Mouse (Mus musculus): ENCODE measurements around the gene Kansl1l. TPM values are rescaled to one million over a fixed set of nuclear protein-coding genes. Genes with fewer than 3 reads are reported as not detected.

Kansl1l gene
- polyA plus RNA-seq, 1 experiment, result 3.6 TPM

GRCm38 (mm10) chr1:66821966-66822365, 4.6 kb upstream of the Kansl1l start:
- Histone ChIP-seq H3K4me3 (replicated peaks; ENCODE audit: extremely low read depth, low read depth, low read length) (no peak overlapping the region), H3K4me1 (ENCODE audit: control insufficient read depth, insufficient read depth, low read length) (peaks cover 6% of the 10 kb centered on the region)
- no peak for DNase-seq
- TF ChIP-seq CTCF (IDR thresholded peaks at IDR 0.05; ENCODE audit: insufficient read depth, low read length) (no peak), POLR2A (IDR thresholded peaks at IDR 0.05; ENCODE audit: borderline replicate concordance, extremely low read depth, low read depth, low read length) (no peak)
- 81% methylated on average over 9 of the region's 9 CpGs for WGBS

- Histone ChIP-seq H3K4me1 (ENCODE audit: control insufficient read depth, insufficient read depth, low read length) (peaks cover 6% of the 10 kb centered on the region), H3K4me3 (replicated peaks; ENCODE audit: extremely low read depth, low read depth, low read length) (no peak overlapping the region)
- DNase-seq, result no peak
- WGBS, result 33% methylated on average over 7 of the region's 7 CpGs
- TF ChIP-seq POLR2A (IDR thresholded peaks at IDR 0.05; ENCODE audit: borderline replicate concordance, extremely low read depth, low read depth, low read length) (no peak), CTCF (IDR thresholded peaks at IDR 0.05; ENCODE audit: insufficient read depth, low read length) (no peak)
These were observed 2.9 kb upstream of the Kansl1l start for GRCm38 (mm10) chr1:66820241-66820640.

- TF ChIP-seq POLR2A (IDR thresholded peaks at IDR 0.05; ENCODE audit: borderline replicate concordance, extremely low read depth, low read depth, low read length), result no peak
- no peak for TF ChIP-seq CTCF (IDR thresholded peaks at IDR 0.05; ENCODE audit: insufficient read depth, low read length)
- H3K4me1 ChIP-seq (ENCODE audit: control insufficient read depth, insufficient read depth, low read length), result peaks cover 9% of the 10 kb centered on the region
- peak overlapping the region; percentile 71 for H3K4me3 ChIP-seq (replicated peaks; ENCODE audit: extremely low read depth, low read depth, low read length)
- under 1% methylated on average over 20 of the region's 20 CpGs for WGBS
- no peak for DNase-seq
These were observed 528 bp upstream of the Kansl1l start for GRCm38 (mm10) chr1:66817865-66818315.

GRCm38 (mm10) chr1:66816837-66817452, 417 bp downstream of the Kansl1l start:
- TF ChIP-seq POLR2A (IDR thresholded peaks at IDR 0.05; ENCODE audit: borderline replicate concordance, extremely low read depth, low read depth, low read length), result peak; percentile 56; the same call in 1 of the 2 replicates
- no peak for TF ChIP-seq CTCF (IDR thresholded peaks at IDR 0.05; ENCODE audit: insufficient read depth, low read length)
- Histone ChIP-seq H3K4me1 (ENCODE audit: control insufficient read depth, insufficient read depth, low read length) (peaks cover 9% of the 10 kb centered on the region), H3K4me3 (replicated peaks; ENCODE audit: extremely low read depth, low read depth, low read length) (peak overlapping the region; percentile 96)
- under 1% methylated on average over 53 of the region's 63 CpGs for WGBS
- peak; percentile 92 for DNase-seq

GRCm38 (mm10) chr1:66815941-66816777, 1.2 kb downstream of the Kansl1l start:
- DNase-seq, result peak; percentile 65
- Histone ChIP-seq H3K4me3 (replicated peaks; ENCODE audit: extremely low read depth, low read depth, low read length) (peak overlapping the region; percentile 96), H3K4me1 (ENCODE audit: control insufficient read depth, insufficient read depth, low read length) (peaks cover 9% of the 10 kb centered on the region)
- WGBS, result under 1% methylated on average over 39 of the region's 39 CpGs
- no peak for TF ChIP-seq CTCF (IDR thresholded peaks at IDR 0.05; ENCODE audit: insufficient read depth, low read length)
- peak; percentile 24; the same call in 1 of the 2 replicates for TF ChIP-seq POLR2A (IDR thresholded peaks at IDR 0.05; ENCODE audit: borderline replicate concordance, extremely low read depth, low read depth, low read length)

- WGBS, result 13% methylated on average over 8 of the region's 8 CpGs
- no peak for DNase-seq
- no peak for TF ChIP-seq POLR2A (IDR thresholded peaks at IDR 0.05; ENCODE audit: borderline replicate concordance, extremely low read depth, low read depth, low read length)
- TF ChIP-seq CTCF (IDR thresholded peaks at IDR 0.05; ENCODE audit: insufficient read depth, low read length), result no peak
- Histone ChIP-seq H3K4me3 (replicated peaks; ENCODE audit: extremely low read depth, low read depth, low read length) (no peak overlapping the region), H3K4me1 (ENCODE audit: control insufficient read depth, insufficient read depth, low read length) (peaks cover 9% of the 10 kb centered on the region)
These were observed 2.6 kb downstream of the Kansl1l start for GRCm38 (mm10) chr1:66814756-66815155.

- H3K4me1 ChIP-seq (ENCODE audit: control insufficient read depth, insufficient read depth, low read length), result peaks cover 11% of the 10 kb centered on the region
- no peak overlapping the region for H3K4me3 ChIP-seq (replicated peaks; ENCODE audit: extremely low read depth, low read depth, low read length)
- WGBS, result 70% methylated on average over 1 of the region's 1 CpGs
- no peak for DNase-seq
- TF ChIP-seq CTCF (IDR thresholded peaks at IDR 0.05; ENCODE audit: insufficient read depth, low read length) (no peak), POLR2A (IDR thresholded peaks at IDR 0.05; ENCODE audit: borderline replicate concordance, extremely low read depth, low read depth, low read length) (no peak)
These were observed 4.2 kb downstream of the Kansl1l start for GRCm38 (mm10) chr1:66813191-66813590.

GRCm38 (mm10) chr1:66806821-66807220, 10.5 kb downstream of the Kansl1l start:
- no peak for TF ChIP-seq CTCF (IDR thresholded peaks at IDR 0.05; ENCODE audit: insufficient read depth, low read length)
- no peak for TF ChIP-seq POLR2A (IDR thresholded peaks at IDR 0.05; ENCODE audit: borderline replicate concordance, extremely low read depth, low read depth, low read length)
- Histone ChIP-seq H3K4me3 (replicated peaks; ENCODE audit: extremely low read depth, low read depth, low read length) (no peak overlapping the region), H3K4me1 (ENCODE audit: control insufficient read depth, insufficient read depth, low read length) (peaks cover 10% of the 10 kb centered on the region)
- no peak for DNase-seq
- WGBS, result 71% methylated on average over 1 of the region's 1 CpGs

- WGBS, result 90% methylated on average over 1 of the region's 1 CpGs
- Histone ChIP-seq H3K4me1 (ENCODE audit: control insufficient read depth, insufficient read depth, low read length) (peaks cover 10% of the 10 kb centered on the region), H3K4me3 (replicated peaks; ENCODE audit: extremely low read depth, low read depth, low read length) (no peak overlapping the region)
- DNase-seq, result no peak
- TF ChIP-seq POLR2A (IDR thresholded peaks at IDR 0.05; ENCODE audit: borderline replicate concordance, extremely low read depth, low read depth, low read length), result no peak
- no peak for TF ChIP-seq CTCF (IDR thresholded peaks at IDR 0.05; ENCODE audit: insufficient read depth, low read length)
These were observed 12.0 kb downstream of the Kansl1l start for GRCm38 (mm10) chr1:66805408-66805807.

Data from lung, adult 2 months (tissue).